Mouse (Mus musculus): ENCODE measurements around the gene Mrps35. TPM values are rescaled to one million over a fixed set of nuclear protein-coding genes. Genes with fewer than 3 reads are reported as not detected.

Mrps35 gene
- total and polyA plus RNA-seq, 2 experiments from 2014 or later = 17.6 to 196 TPM

GRCm38 (mm10) chr6:147090191-147090590, 47.6 kb downstream of the Mrps35 start:
- Histone ChIP-seq H3K27me3 (ENCODE audit: control insufficient read depth, insufficient read depth, low read length) (no peaks in the 10 kb centered on the region), H3K4me3 (ENCODE audit: low read depth, low read length) (no peak overlapping the region), H3K9ac (replicated peaks; ENCODE audit: low read depth, low read length) (no peak overlapping the region), H3K4me1 (ENCODE audit: control insufficient read depth, insufficient read depth) (peaks cover 18% of the 10 kb centered on the region), H3K4me2 (ENCODE audit: low read depth, low read length) (peak overlapping the region; percentile 92; the same call in 1 of the 2 replicates), H3K9me3 (replicated peaks; ENCODE audit: control insufficient read depth, low read length) (no peaks in the 10 kb centered on the region), H3K27ac (ENCODE audit: low read depth) (no peak overlapping the region), H3K36me3 (replicated peaks; ENCODE audit: control insufficient read depth, insufficient read depth, low read length) (0 out of 2 replicates have a peak, but pooled peaks cover 5% of the 10 kb centered on the region)
- DNase-seq (ENCODE audit: low spot score) = no peak
- ATAC-seq (ENCODE audit: insufficient read depth, low read depth) = no peak
- 79% methylated on average over 5 of the region's 5 CpGs for WGBS
- no peak for TF ChIP-seq CTCF (IDR thresholded peaks at IDR 0.05; ENCODE audit: low read depth)
- TF ChIP-seq EP300 (IDR thresholded peaks at IDR 0.05; ENCODE audit: low read depth) = no peak

- under 1% methylated on average over 99 of the region's 99 CpGs for WGBS
Observed at GRCm38 (mm10) chr6:147091136-147092120, 48.9 kb downstream of the Mrps35 start, which contains the start of gene Klhl42. Klhl42 (plus strand) TSS chr6:147091379.

GRCm38 (mm10) chr6:147092136-147092535, 49.6 kb downstream of the Mrps35 start:
- H3K4me3 ChIP-seq (ENCODE audit: low read depth, low read length) = peak overlapping the region; percentile 86
- H3K4me1 ChIP-seq (ENCODE audit: control insufficient read depth, insufficient read depth) = peaks cover 10% of the 10 kb centered on the region
- 2% methylated on average over 15 of the region's 15 CpGs for WGBS
- H3K27ac ChIP-seq (ENCODE audit: low read depth) = peak overlapping the region; percentile 76; the same call in 1 of the 2 replicates
- no peak for TF ChIP-seq EP300 (IDR thresholded peaks at IDR 0.05; ENCODE audit: low read depth)
- no peak for TF ChIP-seq CTCF (IDR thresholded peaks at IDR 0.05; ENCODE audit: low read depth)
- no peak for DNase-seq (ENCODE audit: low spot score)
- H3K36me3 ChIP-seq (replicated peaks; ENCODE audit: control insufficient read depth, insufficient read depth, low read length) = peaks cover 14% of the 10 kb centered on the region; the same call in 1 of the 2 replicates
- H3K4me2 ChIP-seq (ENCODE audit: low read depth, low read length) = peak overlapping the region; percentile 92
- no peaks in the 10 kb centered on the region for H3K9me3 ChIP-seq (replicated peaks; ENCODE audit: control insufficient read depth, low read length)
- H3K27me3 ChIP-seq (ENCODE audit: control insufficient read depth, insufficient read depth, low read length) = no peaks in the 10 kb centered on the region
- ATAC-seq (ENCODE audit: insufficient read depth, low read depth) = no peak
- peak overlapping the region; percentile 62 for H3K9ac ChIP-seq (replicated peaks; ENCODE audit: low read depth, low read length)

More at GRCm38 (mm10) chr6:147091136-147092120, 48.9 kb downstream of the Mrps35 start, which contains the start of gene Klhl42:
- DNase-seq (ENCODE audit: low spot score) (peak; percentile 61), ATAC-seq (ENCODE audit: insufficient read depth, low read depth) (peak; percentile 92)
- Histone ChIP-seq H3K36me3 (replicated peaks; ENCODE audit: control insufficient read depth, insufficient read depth, low read length) (peaks cover 14% of the 10 kb centered on the region; the same call in 1 of the 2 replicates), H3K4me1 (ENCODE audit: control insufficient read depth, insufficient read depth) (peaks cover 16% of the 10 kb centered on the region), H3K27me3 (ENCODE audit: control insufficient read depth, insufficient read depth, low read length) (no peaks in the 10 kb centered on the region), H3K27ac (ENCODE audit: low read depth) (peak within 1 kb of the TSS; percentile 76), H3K9ac (replicated peaks; ENCODE audit: low read depth, low read length) (peak within 1 kb of the TSS; percentile 62), H3K9me3 (replicated peaks; ENCODE audit: control insufficient read depth, low read length) (no peaks in the 10 kb centered on the region), H3K4me2 (ENCODE audit: low read depth, low read length) (peak within 1 kb of the TSS; percentile 92), H3K4me3 (ENCODE audit: low read depth, low read length) (peak within 1 kb of the TSS; percentile 86)
- no peak for TF ChIP-seq EP300 (IDR thresholded peaks at IDR 0.05; ENCODE audit: low read depth)
- TF ChIP-seq CTCF (IDR thresholded peaks at IDR 0.05; ENCODE audit: low read depth) = no peak

GRCm38 (mm10) chr6:147094771-147095170, 52.2 kb downstream of the Mrps35 start:
- no peak overlapping the region for H3K4me3 ChIP-seq (ENCODE audit: low read depth, low read length)
- no peaks in the 10 kb centered on the region for H3K9me3 ChIP-seq (replicated peaks; ENCODE audit: control insufficient read depth, low read length)
- peaks cover 10% of the 10 kb centered on the region for H3K4me1 ChIP-seq (ENCODE audit: control insufficient read depth, insufficient read depth)
- peaks cover 14% of the 10 kb centered on the region; the same call in 1 of the 2 replicates for H3K36me3 ChIP-seq (replicated peaks; ENCODE audit: control insufficient read depth, insufficient read depth, low read length)
- H3K9ac ChIP-seq (replicated peaks; ENCODE audit: low read depth, low read length) = no peak overlapping the region
- no peak overlapping the region for H3K4me2 ChIP-seq (ENCODE audit: low read depth, low read length)
- WGBS = 73% methylated on average over 7 of the region's 7 CpGs
- DNase-seq (ENCODE audit: low spot score) = no peak
- ATAC-seq (ENCODE audit: insufficient read depth, low read depth) = no peak
- TF ChIP-seq EP300 (IDR thresholded peaks at IDR 0.05; ENCODE audit: low read depth) = no peak
- TF ChIP-seq CTCF (IDR thresholded peaks at IDR 0.05; ENCODE audit: low read depth) = no peak
- H3K27ac ChIP-seq (ENCODE audit: low read depth) = no peak overlapping the region
- H3K27me3 ChIP-seq (ENCODE audit: control insufficient read depth, insufficient read depth, low read length) = no peaks in the 10 kb centered on the region

- no peaks in the 10 kb centered on the region for H3K27me3 ChIP-seq (ENCODE audit: control insufficient read depth, insufficient read depth, low read length)
- H3K4me1 ChIP-seq (ENCODE audit: control insufficient read depth, insufficient read depth) = peaks cover 10% of the 10 kb centered on the region
- no peak overlapping the region for H3K27ac ChIP-seq (ENCODE audit: low read depth)
- no peak for ATAC-seq (ENCODE audit: insufficient read depth, low read depth)
- H3K4me3 ChIP-seq (ENCODE audit: low read depth, low read length) = no peak overlapping the region
- no peak overlapping the region for H3K4me2 ChIP-seq (ENCODE audit: low read depth, low read length)
- peaks cover 17% of the 10 kb centered on the region; the same call in 1 of the 2 replicates for H3K36me3 ChIP-seq (replicated peaks; ENCODE audit: control insufficient read depth, insufficient read depth, low read length)
- TF ChIP-seq CTCF (IDR thresholded peaks at IDR 0.05; ENCODE audit: low read depth) (no peak), EP300 (IDR thresholded peaks at IDR 0.05; ENCODE audit: low read depth) (no peak)
- H3K9ac ChIP-seq (replicated peaks; ENCODE audit: low read depth, low read length) = no peak overlapping the region
- whole genome bisulfite sequencing = 90% methylated on average over 4 of the region's 4 CpGs
- no peaks in the 10 kb centered on the region for H3K9me3 ChIP-seq (replicated peaks; ENCODE audit: control insufficient read depth, low read length)
- DNase-seq (ENCODE audit: low spot score) = no peak
Observed at GRCm38 (mm10) chr6:147096109-147096508, 53.5 kb downstream of the Mrps35 start.
